Mouse (Mus musculus): ENCODE measurements at regions not wholly inside any gene's neighbourhood (a gene's known extent, or its start where the extent isn't known, plus 50 kb on each side); places are given as distances from the start of the nearest gene placed in this dataset.

DNA sequence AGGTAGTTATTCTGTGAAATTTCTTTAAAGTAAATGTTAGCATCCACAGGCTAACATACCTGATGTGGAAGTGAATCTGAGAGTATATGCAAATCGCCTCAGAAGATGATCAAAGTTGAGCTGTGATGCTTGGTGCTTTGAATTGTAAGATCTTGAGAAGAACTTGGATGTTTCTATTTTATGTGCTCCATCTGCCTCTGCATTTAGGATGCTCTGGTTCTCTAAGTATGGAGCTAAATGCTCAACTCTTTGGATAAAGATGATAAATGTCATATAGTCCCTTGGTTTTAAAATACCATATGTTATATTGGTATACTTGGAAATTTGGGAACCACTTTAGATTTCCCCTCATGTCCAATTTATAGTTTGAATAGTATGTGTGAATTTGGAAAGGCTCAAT is 159.2 kb upstream of the Ncam2 start:
- no peaks in the 10 kb centered on the region for H3K9me3 ChIP-seq (ENCODE audit: control insufficient read depth, low read length)
- H3K4me2 ChIP-seq (ENCODE audit: low read depth, low read length, severe bottlenecking), result no peak overlapping the region
- H3K36me3 ChIP-seq (ENCODE audit: control insufficient read depth, insufficient read depth, low read length), result no peaks in the 10 kb centered on the region
- no peak for DNase-seq (ENCODE audit: low spot score)
- no peak overlapping the region for H3K9ac ChIP-seq (ENCODE audit: low read length)
- ATAC-seq (replicated peaks; ENCODE audit: low FRiP score), result no peak
- H3K27ac ChIP-seq (ENCODE audit: low read depth, low read length), result no peak overlapping the region
- H3K4me1 ChIP-seq (replicated peaks; ENCODE audit: control insufficient read depth, insufficient read depth, low read length), result no peaks in the 10 kb centered on the region
- no peaks in the 10 kb centered on the region for H3K27me3 ChIP-seq (ENCODE audit: control insufficient read depth, insufficient read depth, low read length)
- no peak overlapping the region for H3K4me3 ChIP-seq (ENCODE audit: low read depth, low read length)
- WGBS, result 78% methylated on average over 1 of the region's 1 CpGs

DNA sequence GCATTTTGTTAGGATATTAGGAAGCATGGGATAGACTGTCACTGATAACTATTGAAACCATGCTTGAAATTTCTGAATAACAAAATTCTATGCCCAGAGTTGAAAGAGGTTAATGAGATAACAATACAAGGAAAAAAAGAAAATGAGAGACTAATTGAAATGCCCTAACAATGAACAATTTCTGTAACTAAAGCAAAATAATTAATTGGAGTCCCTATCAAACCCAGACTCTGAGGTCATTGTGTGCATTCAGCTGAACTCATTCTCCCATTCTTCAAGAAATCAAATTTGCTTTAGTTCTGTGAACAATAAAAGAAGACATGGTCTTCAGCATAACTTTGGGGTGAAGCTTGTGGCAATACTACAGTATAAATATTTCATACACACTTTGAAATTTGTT is 154.8 kb upstream of the Ncam2 start:
- ATAC-seq (replicated peaks; ENCODE audit: low FRiP score) (no peak), DNase-seq (ENCODE audit: low spot score) (no peak)
- Histone ChIP-seq H3K36me3 (ENCODE audit: control insufficient read depth, insufficient read depth, low read length) (no peaks in the 10 kb centered on the region), H3K4me3 (ENCODE audit: low read depth, low read length) (no peak overlapping the region), H3K4me2 (ENCODE audit: low read depth, low read length, severe bottlenecking) (no peak overlapping the region), H3K27me3 (ENCODE audit: control insufficient read depth, insufficient read depth, low read length) (no peaks in the 10 kb centered on the region), H3K9me3 (ENCODE audit: control insufficient read depth, low read length) (no peaks in the 10 kb centered on the region), H3K4me1 (replicated peaks; ENCODE audit: control insufficient read depth, insufficient read depth, low read length) (no peaks in the 10 kb centered on the region), H3K27ac (ENCODE audit: low read depth, low read length) (no peak overlapping the region), H3K9ac (ENCODE audit: low read length) (no peak overlapping the region)

DNA sequence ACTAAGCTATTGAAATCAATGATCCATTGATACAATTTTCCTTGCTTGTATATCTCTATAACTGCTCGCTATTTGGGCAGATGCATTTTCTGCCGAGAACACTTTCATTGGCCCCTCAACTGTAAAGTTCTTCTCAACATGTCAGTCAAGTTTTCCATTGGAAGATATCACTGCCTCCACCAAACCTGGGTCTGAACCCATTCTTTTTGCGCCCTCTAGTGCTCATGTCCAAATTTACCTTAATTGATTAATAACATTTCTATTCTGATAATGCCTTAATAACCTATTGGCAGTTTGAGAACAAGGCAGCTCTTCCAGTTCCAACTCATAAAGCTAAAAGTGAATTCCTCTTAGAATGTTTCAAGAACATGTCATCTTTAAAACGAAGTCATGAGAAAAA is 132.2 kb upstream of the Ncam2 start:
- Histone ChIP-seq H3K9me3 (ENCODE audit: control insufficient read depth, low read length) (no peaks in the 10 kb centered on the region), H3K4me3 (ENCODE audit: low read depth, low read length) (no peak overlapping the region), H3K4me2 (ENCODE audit: low read depth, low read length, severe bottlenecking) (no peak overlapping the region), H3K36me3 (ENCODE audit: control insufficient read depth, insufficient read depth, low read length) (no peaks in the 10 kb centered on the region), H3K4me1 (replicated peaks; ENCODE audit: control insufficient read depth, insufficient read depth, low read length) (no peaks in the 10 kb centered on the region), H3K27me3 (ENCODE audit: control insufficient read depth, insufficient read depth, low read length) (no peaks in the 10 kb centered on the region), H3K9ac (ENCODE audit: low read length) (no peak overlapping the region), H3K27ac (ENCODE audit: low read depth, low read length) (no peak overlapping the region)
- DNase-seq (ENCODE audit: low spot score) (no peak), ATAC-seq (replicated peaks; ENCODE audit: low FRiP score) (peak; percentile 74)
- WGBS, result 43% methylated on average over 4 of the region's 4 CpGs

All from forebrain, embryonic 11.5 days (tissue).